Mouse (Mus musculus) kidney, postnatal 4 days (tissue): ENCODE measurements around the gene Rasl11b.

Experiments used
- DNase-seq, 2 experiments: peaks; one replicate each; pipeline ENCODE4 v3.0.0; 2021; ENCODE audit warnings: mixed read lengths in 2 of 2

Gene Rasl11b

DNA sequence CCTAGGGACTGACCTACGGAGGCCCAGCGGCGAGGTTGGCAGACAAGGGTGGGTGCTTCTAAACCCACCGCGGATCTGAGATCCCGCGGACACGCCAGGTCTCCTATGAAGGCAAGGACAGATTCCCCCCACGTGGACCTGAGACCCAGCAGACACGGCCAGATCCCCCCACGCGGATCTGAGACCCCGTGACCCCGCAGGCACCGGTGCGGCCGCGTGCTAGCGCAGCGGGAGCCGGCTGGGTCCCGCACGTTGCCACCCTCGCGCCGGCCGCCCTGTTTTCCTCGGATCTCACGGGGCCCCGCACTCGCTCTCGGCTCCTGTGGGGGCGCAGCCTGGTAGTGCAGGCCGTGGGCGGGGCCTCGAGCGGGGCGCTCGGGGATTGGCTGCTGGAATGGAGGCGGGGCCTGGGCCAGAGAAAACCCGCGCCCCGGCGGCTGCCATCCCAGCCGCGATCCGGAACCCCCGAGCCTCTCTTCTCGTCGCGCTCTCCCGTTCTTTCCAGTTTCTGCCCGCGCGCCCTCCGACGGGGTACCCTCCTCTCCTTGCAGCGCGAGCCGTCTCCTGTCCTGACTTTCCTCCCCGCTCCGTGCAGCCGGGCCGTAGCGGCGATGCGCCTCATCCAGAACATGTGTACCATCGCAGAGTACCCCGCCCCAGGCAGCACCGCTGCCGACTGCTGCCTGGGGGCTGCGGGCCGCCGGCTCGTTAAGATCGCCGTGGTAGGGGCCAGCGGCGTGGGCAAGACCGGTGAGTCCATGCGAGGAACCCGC is at the start of gene Rasl11b:
Gene Rasl11b (plus strand): TSS at position 446 of the 773 bp plus-strand sequence.
- peak; percentile 97 to 98 for DNase-seq

DNA sequence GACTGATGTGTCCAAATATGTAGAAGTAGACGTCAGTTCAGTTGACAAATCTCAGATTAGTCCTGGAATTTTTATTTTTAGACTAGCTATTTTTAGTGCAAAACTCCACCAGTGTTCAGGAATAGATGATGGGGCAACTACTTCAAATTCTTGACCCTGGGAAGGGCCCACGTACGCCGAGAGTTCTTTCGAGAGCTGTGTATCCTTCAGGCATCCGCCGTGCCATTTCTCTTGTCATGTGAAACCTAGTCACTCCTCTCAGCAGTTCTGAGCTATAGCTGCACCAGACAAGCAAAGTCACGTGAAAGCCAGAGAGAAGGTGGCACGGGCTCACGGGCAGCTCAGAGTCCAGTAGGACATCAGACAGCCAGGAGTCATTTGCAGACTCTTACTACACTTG is 47.5 kb upstream of the Rasl11b start:
- DNase-seq = no peak

GRCm38 (mm10) chr5:74149975-74150374 is 45.1 kb upstream of the Rasl11b start:
- DNase-seq = no peak

DNA sequence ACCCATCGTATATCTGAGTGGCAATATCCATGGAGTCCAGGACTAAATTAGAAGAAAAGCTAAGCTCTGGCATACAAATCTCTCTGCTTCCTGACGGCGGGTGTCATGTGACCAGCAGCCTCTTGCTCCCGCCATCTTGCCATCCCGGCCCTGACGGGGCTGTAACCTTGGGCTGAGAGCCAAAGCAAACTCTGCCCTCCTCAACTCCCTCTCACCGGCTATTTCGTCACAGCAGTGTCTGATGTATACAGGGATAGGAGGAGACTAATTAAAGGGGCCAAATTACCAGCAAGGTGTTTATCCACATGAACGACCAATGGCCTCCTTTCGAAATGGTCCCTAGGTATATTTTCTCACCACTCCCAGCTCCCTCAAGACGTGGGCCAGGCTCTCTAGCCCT is 43.3 kb upstream of the Rasl11b start:
- DNase-seq = no peak

GRCm38 (mm10) chr5:74155860-74156351 is 39.2 kb upstream of the Rasl11b start:
- DNase-seq = no peak

DNA sequence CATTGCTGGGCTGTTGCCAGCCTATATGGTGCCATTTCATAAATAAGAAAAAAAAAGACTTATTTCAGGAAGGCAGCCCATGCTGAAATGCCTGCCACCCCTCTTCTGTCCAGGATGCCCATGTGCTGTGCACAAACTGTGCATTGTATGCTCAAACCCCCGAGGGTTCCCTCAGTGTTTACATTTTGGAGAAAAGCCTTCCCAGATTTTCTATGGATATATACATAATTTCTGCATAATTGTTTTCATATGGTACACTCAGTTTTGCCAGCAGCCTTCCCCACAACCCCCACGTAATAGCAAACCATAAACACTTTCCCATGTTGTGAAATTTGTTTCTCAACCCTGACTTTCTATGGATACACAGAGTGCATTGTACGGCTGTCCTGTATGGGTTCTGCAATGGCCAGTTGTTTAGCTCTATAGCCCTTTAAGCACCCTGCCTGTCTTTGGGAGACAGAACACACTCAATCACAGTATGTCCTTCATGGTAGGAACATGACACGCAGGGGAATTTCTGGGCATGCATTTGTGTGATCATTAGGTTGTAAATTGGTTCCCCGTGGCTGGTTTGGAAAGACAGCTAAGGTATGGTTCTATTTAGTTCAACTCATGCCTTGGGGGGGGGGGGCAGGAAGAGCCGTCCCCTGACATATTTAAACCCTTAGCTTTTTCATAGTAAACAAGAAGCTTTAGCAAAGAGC is 36.0 kb upstream of the Rasl11b start:
- DNase-seq = no peak

DNA sequence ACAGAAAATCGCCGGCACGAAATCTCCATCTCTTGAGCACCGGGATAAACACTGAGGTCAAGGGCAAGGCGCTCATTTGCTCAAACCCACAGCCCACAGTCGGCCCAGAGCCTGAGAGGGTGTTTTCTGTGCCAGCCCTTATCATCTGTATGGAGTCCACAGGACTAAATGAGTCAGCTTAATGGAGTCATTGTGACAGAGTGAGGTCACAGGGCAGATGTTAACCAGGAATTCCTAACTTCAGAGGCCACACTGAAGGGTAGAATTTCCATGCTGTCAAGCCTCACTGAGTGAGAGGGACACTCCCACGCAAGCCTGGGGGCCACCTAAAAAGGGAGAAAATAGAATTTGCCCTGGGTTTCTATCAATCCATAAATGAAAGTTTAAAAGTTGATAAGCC is 35.2 kb upstream of the Rasl11b start:
- DNase-seq = peak; percentile 51 to 72

- no peak for DNase-seq
These were observed 34.7 kb upstream of the Rasl11b start for GRCm38 (mm10) chr5:74160349-74160748.

- DNase-seq = peak; percentile 79 to 86
These were observed 33.7 kb upstream of the Rasl11b start for GRCm38 (mm10) chr5:74161297-74161926.

- DNase-seq = no peak
These were observed 33.1 kb upstream of the Rasl11b start for GRCm38 (mm10) chr5:74162013-74162412.

- DNase-seq = no peak
These were observed 31.9 kb upstream of the Rasl11b start for GRCm38 (mm10) chr5:74163141-74163540.

- no peak for DNase-seq
These were observed 30.5 kb upstream of the Rasl11b start for GRCm38 (mm10) chr5:74164547-74164946.

DNA sequence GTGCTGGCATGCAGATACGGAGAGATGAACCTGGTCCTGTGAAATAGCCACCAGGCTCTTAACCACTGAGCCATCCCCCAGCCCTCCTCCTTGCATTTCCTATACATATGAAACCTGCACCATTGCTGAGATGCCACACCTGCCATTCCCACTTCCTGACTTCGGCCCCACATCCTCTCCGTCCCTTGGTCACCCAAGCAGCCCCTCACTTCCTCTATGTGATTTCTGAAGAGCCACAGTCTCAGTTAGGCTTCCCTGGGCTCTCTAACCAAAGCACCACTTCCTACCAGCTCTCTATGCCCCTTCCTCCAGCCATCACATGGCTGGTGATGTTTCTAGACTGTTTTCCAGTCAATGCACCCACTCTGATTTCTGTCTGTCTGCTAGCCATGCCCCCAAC is 28.4 kb upstream of the Rasl11b start:
- no peak for DNase-seq

- no peak for DNase-seq
These were observed 27.0 kb upstream of the Rasl11b start for GRCm38 (mm10) chr5:74168085-74168484.

GRCm38 (mm10) chr5:74171768-74172167 is 23.3 kb upstream of the Rasl11b start:
- peak in 1 of 2 experiments; percentile 51 for DNase-seq

DNA sequence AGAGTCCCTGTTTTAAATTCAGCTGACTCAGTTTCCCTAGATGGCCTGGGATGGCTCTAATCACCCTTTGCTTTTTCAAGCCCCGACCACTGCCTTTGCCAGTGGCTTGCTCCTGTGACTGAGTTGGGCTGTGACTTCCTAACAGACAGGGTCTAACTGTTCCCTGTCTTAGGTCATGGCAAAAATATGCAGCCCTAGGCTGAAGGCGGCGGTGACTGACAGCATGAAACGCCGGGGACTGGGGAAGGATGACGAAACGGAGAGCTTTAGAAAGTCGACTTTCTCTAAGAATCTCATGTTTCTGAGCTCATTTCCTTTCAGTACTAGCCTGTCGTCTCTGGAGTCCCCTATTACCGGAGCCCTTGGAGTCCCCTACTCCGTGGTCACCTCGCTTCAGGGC is 22.9 kb upstream of the Rasl11b start:
- DNase-seq = peak; percentile 53 to 70

DNA sequence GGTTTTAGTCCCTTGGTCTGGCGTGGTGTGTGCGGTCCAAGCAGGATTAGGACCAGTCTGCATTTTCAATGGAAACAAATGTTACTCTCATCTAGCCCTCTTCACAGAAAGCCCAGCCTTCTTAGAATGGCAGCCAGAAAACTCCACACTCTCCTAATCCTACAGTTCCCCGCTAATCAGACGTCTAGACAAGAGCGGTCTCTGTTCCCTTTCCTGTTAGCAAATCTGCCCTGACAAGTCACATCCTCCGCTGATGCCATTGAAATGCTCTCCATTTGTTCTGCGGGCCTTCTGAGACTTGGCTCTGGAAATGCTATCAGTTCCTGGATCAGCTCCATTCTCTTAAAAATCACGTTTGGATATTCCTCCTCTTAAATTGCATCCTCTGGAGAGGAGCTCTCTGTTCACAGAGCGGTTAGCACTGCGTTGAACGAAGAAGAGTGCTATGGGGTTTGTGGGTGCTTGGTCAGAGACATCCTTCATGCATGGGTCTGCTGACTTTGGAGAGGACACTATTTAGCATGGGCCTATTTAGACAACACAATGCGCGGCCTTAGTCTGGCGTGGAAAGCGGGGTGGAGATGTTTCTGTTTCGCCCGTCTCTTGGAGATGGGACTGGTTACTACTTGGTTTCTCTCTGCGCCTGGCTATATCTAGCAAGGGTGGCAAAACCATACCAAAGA is 21.8 kb upstream of the Rasl11b start:
- DNase-seq = peak; percentile 29 to 48

- peak in 1 of 2 experiments; percentile 43 for DNase-seq
These were observed 19.4 kb upstream of the Rasl11b start for GRCm38 (mm10) chr5:74175526-74176270.

DNA sequence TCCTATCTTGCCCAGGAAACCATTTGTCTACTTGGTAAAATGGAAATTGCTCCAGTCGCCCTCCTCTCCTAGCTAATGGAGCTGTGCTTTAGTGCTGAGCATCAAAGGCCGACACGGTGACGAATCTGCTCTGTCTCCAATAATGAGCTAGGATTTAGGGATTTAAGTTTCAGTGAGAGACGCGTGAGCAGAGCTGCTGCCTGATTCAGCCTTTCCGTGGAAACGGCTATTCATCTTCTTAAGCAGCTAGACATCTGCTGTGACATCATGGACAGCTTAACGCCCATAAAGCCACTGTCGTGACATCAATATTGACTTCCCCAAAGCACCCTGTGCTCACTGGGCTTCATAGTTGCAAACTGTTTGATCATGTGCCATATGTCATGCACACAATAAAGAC is 14.9 kb upstream of the Rasl11b start:
- DNase-seq = no peak

DNA sequence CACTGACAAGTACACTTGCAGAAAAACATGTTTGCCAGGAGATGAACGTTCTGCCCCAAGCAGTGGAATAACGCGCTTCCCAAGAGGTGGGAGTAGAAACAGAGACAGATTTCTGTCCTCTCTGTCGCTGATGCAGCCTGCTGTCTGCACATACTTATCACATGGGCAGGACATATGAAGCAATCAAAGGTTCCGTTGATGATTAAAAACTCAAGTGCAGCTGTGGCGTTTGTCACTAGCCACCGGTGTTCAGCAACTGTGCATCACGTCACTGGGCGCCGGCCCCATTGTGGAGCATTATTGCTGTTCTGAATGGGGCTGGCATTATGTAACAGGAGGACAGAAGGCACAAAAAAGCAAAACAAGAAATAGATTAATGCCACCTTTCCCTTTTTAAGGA is 12.0 kb upstream of the Rasl11b start:
- no peak for DNase-seq

DNA sequence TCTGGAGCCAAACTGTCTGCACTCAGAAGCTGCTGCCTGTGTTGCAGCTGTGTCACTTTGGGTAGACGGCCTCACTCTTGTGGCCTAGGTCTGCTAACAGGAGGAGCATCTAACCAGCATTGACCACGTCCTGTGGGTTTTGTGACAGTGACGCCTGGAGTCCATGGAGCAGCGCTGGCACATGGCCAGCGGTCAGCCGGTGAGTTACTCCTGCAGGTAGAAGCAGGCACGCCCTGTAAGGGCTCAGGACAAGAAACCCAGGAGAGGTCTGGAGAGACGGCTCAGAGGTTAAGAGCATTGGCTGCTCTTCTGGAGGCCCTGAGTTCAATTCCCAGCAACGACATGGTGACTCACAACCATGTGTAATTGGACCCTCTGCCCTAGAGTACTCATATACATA is 10.5 kb upstream of the Rasl11b start:
- DNase-seq = no peak

- DNase-seq = no peak
These were observed 7.0 kb upstream of the Rasl11b start for GRCm38 (mm10) chr5:74188076-74188475.
